Mouse (Mus musculus) bone marrow, adult 2 months (tissue): Measurements from ENCODE around the gene Snn.

Experiments used
- CTCF ChIP-seq: fragments of 200-500 bp; IDR thresholded peaks from 2 replicates; pipeline ENCODE4 v1.5.1; 2011; ENCODE audit warnings: low read length, control low read depth; ENCODE audit not compliant: control insufficient read depth, insufficient read depth
- POLR2A ChIP-seq: fragments of 200-500 bp; IDR thresholded peaks from 2 replicates; pipeline ENCODE4 v1.6.1; 2011; ENCODE audit warnings: low read depth, mild to moderate bottlenecking, control low read depth, low read length, borderline replicate concordance; ENCODE audit not compliant: control insufficient read depth

DNA sequence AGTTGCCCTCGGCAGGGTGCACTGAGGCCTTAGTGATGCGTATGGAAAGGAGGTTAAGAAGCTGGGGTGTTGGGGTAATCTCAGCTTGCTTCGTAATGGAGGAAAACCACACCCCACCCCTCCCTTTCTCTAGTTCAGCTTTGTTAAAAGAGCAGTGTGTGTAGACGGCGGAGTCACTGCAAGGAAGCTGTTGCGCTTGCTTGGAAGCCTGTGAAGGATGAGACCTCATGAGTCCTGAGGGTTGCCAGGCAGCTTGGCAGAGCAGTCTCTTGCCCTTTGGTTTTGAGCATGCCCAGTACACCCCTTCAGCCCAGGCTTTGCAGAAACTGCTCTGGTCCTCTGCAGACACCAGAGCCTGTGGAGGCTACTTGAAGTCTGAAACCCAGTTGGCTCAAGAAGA is 12.3 kb downstream of the Snn start:
- TF ChIP-seq CTCF (no peak), POLR2A (no peak)
